In the genomic region with DNA sequence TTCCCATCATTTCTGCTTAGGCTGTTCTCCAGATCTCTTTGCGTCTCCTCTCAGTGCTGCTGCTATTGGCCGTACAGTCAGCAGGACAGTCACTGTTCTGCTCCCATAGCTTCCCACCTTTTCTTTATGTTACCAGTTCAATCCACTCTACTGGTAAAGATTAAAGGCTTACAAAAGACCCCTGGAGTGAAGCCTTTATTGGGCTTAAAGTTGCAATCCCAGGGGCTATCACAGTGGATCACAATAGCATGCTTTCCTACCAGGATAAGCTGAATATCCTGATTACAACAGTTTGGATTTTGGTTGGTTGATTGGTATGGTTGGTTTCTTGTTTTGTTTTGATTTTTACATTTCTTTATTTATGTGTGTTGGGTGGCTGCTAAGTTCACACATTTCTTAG, we compare ENCODE assay signal across 13 mouse cellular contexts.
"Had no signal": no experiment of that assay in that cellular context is flagged by ENCODE, and none has a peak within 500 bp of the region (broad histone marks: within the 10 kb centered on the region; RNA-seq: fewer than 3 reads in every experiment).

No protein-coding gene starts in this region.

- H3K36me3 ChIP-seq: kidney, embryonic 15.5 days; limb, embryonic 12.5 days; liver, embryonic 13.5 days; neural tube, embryonic 12.5 days had no signal

- H3K9me3 ChIP-seq: kidney, embryonic 15.5 days; neural tube, embryonic 12.5 days had no signal

- ATAC-seq: liver, postnatal 0 days had no signal

- H3K9ac ChIP-seq: kidney, embryonic 15.5 days; limb, embryonic 12.5 days; liver, embryonic 13.5 days; liver, postnatal 0 days; neural tube, embryonic 12.5 days had no signal

- H3K27ac ChIP-seq: kidney, embryonic 15.5 days; limb, embryonic 12.5 days; liver, embryonic 13.5 days; midbrain, embryonic 10.5 days; neural tube, embryonic 12.5 days; stomach, postnatal 0 days had no signal

- DNase-seq: kidney, adult 2 months; kidney, postnatal 14 days; layer of hippocampus, postnatal 36 days; liver; liver, embryonic 13.5 days; liver, postnatal 0 days; midbrain, embryonic 14.5 days; right cerebral cortex, postnatal 25 days had no signal

- H3K27me3 ChIP-seq: kidney, embryonic 15.5 days; limb, embryonic 12.5 days; liver, embryonic 13.5 days; neural tube, embryonic 12.5 days had no signal

- H3K4me3 ChIP-seq: kidney, embryonic 15.5 days; limb, embryonic 12.5 days; liver, embryonic 13.5 days; midbrain, embryonic 10.5 days; neural tube, embryonic 12.5 days had no signal

- H3K4me2 ChIP-seq: kidney, embryonic 15.5 days; limb, embryonic 12.5 days; liver, embryonic 13.5 days; neural tube, embryonic 12.5 days had no signal
